Mouse (Mus musculus) embryonic fibroblast, embryonic 13.5 days (primary cell): ENCODE data around the gene Sppl2a.

Experiments
- CTCF ChIP-seq: IDR thresholded peaks from 2 replicates; pipeline ENCODE4 v1.5.1; 2011; ENCODE audit warnings: mild to moderate bottlenecking, control low read depth, low read length, moderate library complexity, borderline replicate concordance; ENCODE audit not compliant: insufficient read depth
- POLR2A ChIP-seq: IDR thresholded peaks from 2 replicates; pipeline ENCODE4 v1.6.1; 2011; ENCODE audit warnings: low read depth, mild to moderate bottlenecking, control low read depth, low read length, moderate library complexity

GRCm38 (mm10) chr2:126875516-126875835 lies 57.6 kb downstream of the Sppl2a start:
- TF ChIP-seq CTCF (no peak), POLR2A (0 out of 2 replicates have a peak, but pooled peaks have one; percentile 18)
